ENCODE assay signal across 18 mouse cellular contexts in genomic region chr1:20832473-20833140, GRCm38 (mm10). TPM values are rescaled to one million over a fixed set of nuclear protein-coding genes. Genes with fewer than 3 reads are reported as not detected.
DNase-seq lines count a peak whose midpoint lies in the region; ATAC-seq and TF ChIP-seq lines count a peak whose summit lies in the region.
"Had no signal": no experiment of that assay in that cellular context is flagged by ENCODE, and none has a peak within 500 bp of the region (broad histone marks: within the 10 kb centered on the region; RNA-seq: fewer than 3 reads in every experiment).

No protein-coding gene starts in this region.

- no peaks in the 10 kb centered on the region for H3K36me3 ChIP-seq in liver, embryonic 11.5 days (ENCODE audit: control insufficient read depth, insufficient read depth, low read length)
- H3K36me3 ChIP-seq in stomach, postnatal 0 days (ENCODE audit: control insufficient read depth, insufficient read depth, low read length): no peaks in the 10 kb centered on the region
- no peaks in the 10 kb centered on the region for H3K36me3 ChIP-seq in heart, embryonic 10.5 days
- H3K36me3 ChIP-seq: kidney, embryonic 15.5 days; limb, embryonic 13.5 days had no signal

- H3K4me1 ChIP-seq in liver, embryonic 11.5 days (replicated peaks; ENCODE audit: control insufficient read depth, insufficient read depth, low read length): peaks cover 3% of the 10 kb centered on the region; the same call in 1 of the 2 replicates
- no peaks in the 10 kb centered on the region for H3K4me1 ChIP-seq in stomach, postnatal 0 days (replicated peaks; ENCODE audit: control insufficient read depth, insufficient read depth)
- H3K4me1 ChIP-seq in heart, embryonic 10.5 days: no peaks in the 10 kb centered on the region
- H3K4me1 ChIP-seq: kidney, embryonic 15.5 days; limb, embryonic 13.5 days had no signal

- no peak overlapping the region for H3K9ac ChIP-seq in liver, embryonic 11.5 days (ENCODE audit: low read depth, low read length)
- no peak overlapping the region for H3K9ac ChIP-seq in stomach, postnatal 0 days (ENCODE audit: low read length)
- H3K9ac ChIP-seq: kidney, embryonic 15.5 days; limb, embryonic 13.5 days had no signal

- peak; percentile 86 for ATAC-seq in liver, embryonic 11.5 days (replicated peaks; ENCODE audit: low FRiP score)
- ATAC-seq in stomach, postnatal 0 days (ENCODE audit: low FRiP score, low TSS enrichment): peak; percentile 69; the same call in 1 of the 2 replicates
- ATAC-seq: forebrain, embryonic 14.5 days; hindbrain, embryonic 16.5 days; midbrain, embryonic 16.5 days; Patski had no signal

- H3K27ac ChIP-seq in liver, embryonic 11.5 days (ENCODE audit: low read depth, low read length): no peak overlapping the region
- no peak overlapping the region for H3K27ac ChIP-seq in stomach, postnatal 0 days (replicated peaks)
- H3K27ac ChIP-seq in heart, embryonic 10.5 days: no peak overlapping the region
- H3K27ac ChIP-seq: kidney, embryonic 15.5 days; limb, embryonic 13.5 days had no signal

- TF ChIP-seq EP300 in stomach, postnatal 0 days (optimal IDR thresholded peaks at IDR 0.05): no peak

- no peak overlapping the region for H3K4me3 ChIP-seq in liver, embryonic 11.5 days (ENCODE audit: low read depth, low read length)
- H3K4me3 ChIP-seq in stomach, postnatal 0 days (ENCODE audit: low read depth, low read length): no peak overlapping the region
- no peak overlapping the region for H3K4me3 ChIP-seq in heart, embryonic 10.5 days
- H3K4me3 ChIP-seq: kidney, embryonic 15.5 days; limb, embryonic 13.5 days had no signal

- peak; percentile 40 for DNase-seq in adrenal gland, postnatal 14 days
- DNase-seq in adrenal gland, adult 2 months: no peak
- DNase-seq in lung, postnatal 14 days: peak; percentile 2
- no peak for DNase-seq in lung, postnatal 4 days
- no peak for DNase-seq in liver, embryonic 11.5 days (ENCODE audit: low spot score)
- DNase-seq in stomach, postnatal 0 days (ENCODE audit: low spot score): peak; percentile 24
- DNase-seq in heart, embryonic 10.5 days (ENCODE audit: low spot score): no peak
- no peak for DNase-seq in gastrocnemius, adult 18-20 months (ENCODE audit: low spot score)
- DNase-seq: cerebellum, adult 2 months had no signal

- 60% methylated on average over 5 of the region's 5 CpGs for WGBS in liver, embryonic 11.5 days
- WGBS in stomach, postnatal 0 days: 76% methylated on average over 5 of the region's 5 CpGs
- 63% methylated on average over 5 of the region's 5 CpGs for WGBS in heart, embryonic 10.5 days

- H3K4me2 ChIP-seq in liver, embryonic 11.5 days: 0 out of 2 replicates have a peak overlapping the region, but pooled peaks have one; percentile 9
- no peak overlapping the region for H3K4me2 ChIP-seq in stomach, postnatal 0 days (replicated peaks; ENCODE audit: low read depth)
- H3K4me2 ChIP-seq: heart, embryonic 11.5 days; kidney, embryonic 15.5 days; limb, embryonic 13.5 days had no signal

- H3K27me3 ChIP-seq in liver, embryonic 11.5 days (replicated peaks; ENCODE audit: control insufficient read depth, insufficient read depth, low read length): no peaks in the 10 kb centered on the region
- no peaks in the 10 kb centered on the region for H3K27me3 ChIP-seq in stomach, postnatal 0 days (ENCODE audit: control insufficient read depth, insufficient read depth, low read length)
- H3K27me3 ChIP-seq in heart, embryonic 10.5 days (ENCODE audit: insufficient read depth, poor library complexity, severe bottlenecking): no peaks in the 10 kb centered on the region
- H3K27me3 ChIP-seq: kidney, embryonic 15.5 days; limb, embryonic 13.5 days; Patski had no signal

- no peaks in the 10 kb centered on the region for H3K9me3 ChIP-seq in liver, embryonic 11.5 days (ENCODE audit: control insufficient read depth, low read length)
- no peaks in the 10 kb centered on the region for H3K9me3 ChIP-seq in stomach, postnatal 0 days (ENCODE audit: control insufficient read depth, low read length)
- no peaks in the 10 kb centered on the region for H3K9me3 ChIP-seq in heart, embryonic 10.5 days
- H3K9me3 ChIP-seq: kidney, embryonic 15.5 days; limb, embryonic 13.5 days had no signal

- TF ChIP-seq CTCF in stomach, postnatal 0 days (IDR thresholded peaks at IDR 0.05; ENCODE audit: low read depth): peak; percentile 63

RNA-seq across cellular contexts. Expression of gene Mcm3, which starts 12.5 kb away (rescaled TPM):
- 35.1 and 41.6 TPM in 2 replicates for total RNA-seq in adrenal gland, postnatal 14 days (2021)
- total RNA-seq in adrenal gland, adult 2 months (2021): 10 to 100 TPM; 12.6 to 13.6 TPM
- polyA plus RNA-seq in adrenal gland, adult 2 months (2012; rRNA removed): 4.7 and 6.7 TPM in 2 replicates
- 311 and 347 TPM in 2 replicates for polyA plus RNA-seq in liver, embryonic 11.5 days (2014; fragmentation: Nextera tagmentation; extraction: Ambion mirVana)
- 31.2 and 33.1 TPM in 2 replicates for polyA plus RNA-seq in stomach, postnatal 0 days (2015; fragmentation: Nextera tagmentation; extraction: Ambion mirVana)
- polyA plus RNA-seq in heart, embryonic 10.5 days (2016; fragmentation: Nextera tagmentation; extraction: Ambion mirVana): 168 and 195 TPM in 2 replicates
- total RNA-seq in gastrocnemius, adult 18-20 months (2021): 1 to 10 TPM; 2.6 to 2.7 TPM

RNA-seq across cellular contexts. Expression of gene Il17f, which starts 42.2 kb away (rescaled TPM):
- not detected in 2 replicates for total RNA-seq in adrenal gland, postnatal 14 days (2021)
- not detected for total RNA-seq in adrenal gland, adult 2 months (2021)
- polyA plus RNA-seq in adrenal gland, adult 2 months (2012; rRNA removed): not detected in 2 replicates
- not detected in 2 replicates for polyA plus RNA-seq in liver, embryonic 11.5 days (2014; fragmentation: Nextera tagmentation; extraction: Ambion mirVana)
- 0.15 TPM in 1 of 2 replicates, not detected in the other for polyA plus RNA-seq in stomach, postnatal 0 days (2015; fragmentation: Nextera tagmentation; extraction: Ambion mirVana)
- polyA plus RNA-seq in heart, embryonic 10.5 days (2016; fragmentation: Nextera tagmentation; extraction: Ambion mirVana): 0.16 TPM in 1 of 2 replicates, not detected in the other
- not detected for total RNA-seq in gastrocnemius, adult 18-20 months (2021)
- total RNA-seq: gastrocnemius, adult 8-10 months; heart, postnatal 25 days had no signal
- polyA plus RNA-seq: cerebellum, adult 2 months; forebrain, embryonic 14.5 days; heart, embryonic 11.5 days; hindbrain, embryonic 16.5 days; kidney, embryonic 15.5 days; midbrain, embryonic 16.5 days; Patski had no signal

RNA-seq across cellular contexts. Expression of gene Paqr8, which starts 57.8 kb away (rescaled TPM):
- 25.6 and 27.5 TPM in 2 replicates for total RNA-seq in adrenal gland, postnatal 14 days (2021)
- total RNA-seq in adrenal gland, adult 2 months (2021): 10 to 100 TPM; 39.7 to 51.8 TPM
- 133 and 147 TPM in 2 replicates for polyA plus RNA-seq in adrenal gland, adult 2 months (2012; rRNA removed)
- polyA plus RNA-seq in liver, embryonic 11.5 days (2014; fragmentation: Nextera tagmentation; extraction: Ambion mirVana): 1.4 and 1.9 TPM in 2 replicates
- 10.5 and 12.1 TPM in 2 replicates for polyA plus RNA-seq in stomach, postnatal 0 days (2015; fragmentation: Nextera tagmentation; extraction: Ambion mirVana)
- polyA plus RNA-seq in heart, embryonic 10.5 days (2016; fragmentation: Nextera tagmentation; extraction: Ambion mirVana): 2.7 and 3.2 TPM in 2 replicates
- total RNA-seq in gastrocnemius, adult 18-20 months (2021): under 1 TPM; 0.73 to 0.76 TPM

Comparison
In these comparisons a context has a peak if more than half of its experiments do, and no peak if none do; other contexts are left out.
1. DNase-seq: peak in adrenal gland, postnatal 14 days (single experiment), lung, postnatal 14 days (single experiment) and stomach, postnatal 0 days (single experiment); none in adrenal gland, adult 2 months (single experiment), lung, postnatal 4 days (0 of 2), liver, embryonic 11.5 days (single experiment), heart, embryonic 10.5 days (single experiment) and gastrocnemius, adult 18-20 months (single experiment).
2. RNA of gene Paqr8, which starts 57.8 kb away (polyA plus RNA-seq): 133 to 147 TPM in adrenal gland, adult 2 months; 10.5 to 12.1 TPM in stomach, postnatal 0 days, 2.7 to 3.2 TPM in heart, embryonic 10.5 days and 1.4 to 1.9 TPM in liver, embryonic 11.5 days; every median in the first group is over 10 times any median in the second.